Mouse (Mus musculus): Measurements from ENCODE around the gene Nbea.

Nbea gene

DNA sequence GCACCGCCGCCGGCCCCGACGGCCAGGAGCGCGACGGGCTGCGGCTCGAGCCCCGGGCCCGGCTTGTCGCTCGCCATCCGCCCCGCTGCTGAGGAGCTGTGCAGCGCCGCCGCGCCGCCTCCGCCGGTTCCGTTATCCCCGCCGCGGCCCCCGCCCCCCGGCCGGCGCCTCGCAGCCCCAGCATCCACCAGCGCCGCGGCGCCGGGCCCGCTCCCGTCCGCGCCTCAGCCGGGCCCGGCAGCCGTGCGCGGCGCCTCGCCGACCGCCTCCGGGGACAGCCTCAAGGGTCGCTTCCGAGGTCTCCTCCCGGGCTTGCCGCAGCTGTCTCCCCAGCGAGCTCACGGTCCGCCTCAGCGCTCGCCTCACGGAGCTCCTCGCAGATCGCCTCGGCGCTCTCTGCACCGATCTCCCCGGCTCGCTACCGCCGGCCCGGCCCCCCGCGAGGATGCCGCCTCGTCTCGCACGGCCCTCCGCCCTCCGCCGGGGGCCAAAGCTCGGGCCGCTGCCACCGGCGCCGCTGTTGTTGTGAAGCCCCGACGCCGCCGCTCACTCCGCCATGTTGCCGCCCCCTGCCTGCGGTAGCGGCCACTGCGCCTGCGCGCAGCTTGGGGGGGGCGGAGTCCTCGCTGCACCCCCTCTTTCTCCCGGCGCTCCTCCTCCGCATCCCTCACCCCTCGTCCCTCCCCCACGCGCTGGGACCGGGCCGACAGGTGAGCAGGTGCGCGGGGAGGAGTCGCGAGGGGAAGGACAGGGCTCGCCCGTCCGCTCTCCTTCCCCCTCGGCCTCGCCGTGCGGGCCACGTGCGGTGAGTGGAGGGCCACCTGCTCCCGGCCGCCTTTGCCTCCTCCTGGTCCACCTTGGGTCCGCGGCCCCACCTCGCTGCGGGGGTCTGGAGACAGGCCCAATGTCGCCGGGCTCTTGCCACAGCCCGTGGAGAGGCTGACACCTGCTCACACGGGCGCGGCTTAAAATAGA lies at the start of gene Nbea:
Gene Nbea (minus strand): TSS at position 543 of the 975 bp plus-strand sequence.
- peak; percentile 72 for DNase-seq (ENCODE audit: low spot score)

DNA sequence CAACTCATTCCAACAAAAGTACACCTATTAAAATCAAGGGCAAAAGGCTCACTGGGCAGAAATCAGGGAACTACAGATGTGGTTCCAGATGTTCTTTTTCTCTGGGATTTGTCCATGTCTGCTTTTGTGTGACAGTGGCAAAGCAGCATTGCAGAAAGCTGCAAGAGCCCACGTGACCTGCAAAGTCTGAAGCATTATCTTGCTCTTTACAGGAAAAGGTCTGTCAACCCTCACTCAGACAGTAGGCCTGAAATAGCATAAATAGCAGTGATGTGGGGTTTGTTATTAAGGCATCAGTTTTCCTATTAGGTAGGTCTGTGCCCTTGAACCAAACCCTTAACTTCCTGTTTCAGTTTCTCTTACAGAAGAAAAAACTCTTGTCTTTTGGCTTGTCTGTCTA lies 45.8 kb upstream of the Nbea start:
- no peak for DNase-seq (ENCODE audit: low spot score)

GRCm38 (mm10) chr3:56215989-56216388 lies 32.5 kb upstream of the Nbea start:
- no peak for DNase-seq (ENCODE audit: low spot score)

GRCm38 (mm10) chr3:56203968-56204367 lies 20.5 kb upstream of the Nbea start:
- no peak for DNase-seq (ENCODE audit: low spot score)

- DNase-seq (ENCODE audit: low spot score): no peak
Observed at GRCm38 (mm10) chr3:56188238-56188637, 4.7 kb upstream of the Nbea start.

GRCm38 (mm10) chr3:56187131-56187779 lies 3.8 kb upstream of the Nbea start:
- no peak for DNase-seq (ENCODE audit: low spot score)

DNA sequence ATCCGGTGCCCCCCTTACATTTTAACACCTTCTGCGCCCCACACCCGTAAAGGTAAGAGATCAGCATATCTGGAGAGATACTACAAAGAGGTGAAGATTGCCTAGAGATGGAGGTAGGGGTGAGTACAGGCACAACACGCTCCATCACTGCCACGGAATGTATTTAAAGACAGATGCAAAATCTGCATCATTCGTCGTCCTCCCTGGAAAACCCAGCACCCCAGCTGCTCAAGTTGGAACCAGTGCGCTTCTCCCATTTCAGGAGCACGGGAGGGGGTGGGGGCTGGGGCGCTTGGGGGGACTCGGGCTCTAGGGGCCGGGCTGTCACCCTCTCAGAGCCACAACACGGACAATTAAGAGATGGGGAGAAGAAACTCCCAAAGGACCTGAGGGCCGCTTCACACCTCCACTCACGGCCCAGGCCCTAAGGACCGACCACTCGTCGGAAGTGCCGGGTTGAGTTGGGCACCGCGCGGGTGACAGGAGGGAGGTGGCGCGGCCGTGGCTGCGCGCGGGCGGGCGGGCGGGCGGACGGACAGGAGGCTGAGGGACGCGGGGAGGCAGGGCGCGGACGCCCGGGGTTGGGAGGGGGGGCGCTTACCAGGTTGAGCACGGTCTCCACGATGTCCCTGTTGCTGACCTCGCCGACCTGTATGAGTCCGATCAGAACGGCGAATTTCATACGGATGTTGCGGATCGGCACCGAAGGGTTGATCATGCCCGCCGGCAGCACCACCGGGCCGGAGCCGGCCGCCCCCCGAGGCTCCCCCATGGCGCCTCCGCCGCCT lies 936 bp downstream of the Nbea start:
- DNase-seq (ENCODE audit: low spot score): peak; percentile 6

DNA sequence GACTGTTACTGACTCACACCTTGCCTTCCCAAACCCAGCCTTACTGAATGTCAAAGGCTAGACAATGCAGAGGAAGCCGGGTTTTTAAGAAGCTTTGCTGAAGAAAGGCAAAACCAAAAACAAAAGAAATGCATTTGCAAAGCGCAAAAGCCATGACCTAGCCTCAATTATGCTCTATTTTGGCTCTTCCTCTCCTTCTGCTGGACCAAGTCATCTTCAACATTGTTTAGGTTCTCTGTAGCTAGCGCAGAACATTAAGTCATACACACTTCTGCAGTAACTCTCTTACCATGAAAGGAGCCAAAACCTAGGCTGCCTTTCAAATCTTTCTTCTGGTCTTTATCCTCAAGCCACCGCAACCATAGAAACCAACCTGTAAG lies 1.5 kb downstream of the Nbea start:
- DNase-seq (ENCODE audit: low spot score): no peak

DNA sequence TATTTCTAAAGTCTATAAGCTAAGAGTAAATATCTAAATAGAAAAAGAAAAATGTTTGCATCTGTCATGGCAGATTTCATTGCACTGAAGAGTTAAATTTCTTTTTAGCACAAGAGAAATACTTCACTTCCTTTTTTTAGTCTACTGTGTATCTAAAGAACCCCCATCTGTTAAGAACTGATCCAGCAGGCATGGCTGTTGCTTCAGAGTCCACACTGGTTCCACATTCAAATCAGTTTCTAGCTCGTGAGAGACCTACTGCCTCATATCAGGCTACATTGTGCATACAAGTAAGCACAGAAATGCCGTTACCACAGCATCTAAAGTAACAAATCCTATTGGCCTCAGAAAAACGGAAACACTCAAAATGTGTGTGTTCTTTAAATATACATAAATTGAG lies 2.5 kb downstream of the Nbea start:
- no peak for DNase-seq (ENCODE audit: low spot score)

DNA sequence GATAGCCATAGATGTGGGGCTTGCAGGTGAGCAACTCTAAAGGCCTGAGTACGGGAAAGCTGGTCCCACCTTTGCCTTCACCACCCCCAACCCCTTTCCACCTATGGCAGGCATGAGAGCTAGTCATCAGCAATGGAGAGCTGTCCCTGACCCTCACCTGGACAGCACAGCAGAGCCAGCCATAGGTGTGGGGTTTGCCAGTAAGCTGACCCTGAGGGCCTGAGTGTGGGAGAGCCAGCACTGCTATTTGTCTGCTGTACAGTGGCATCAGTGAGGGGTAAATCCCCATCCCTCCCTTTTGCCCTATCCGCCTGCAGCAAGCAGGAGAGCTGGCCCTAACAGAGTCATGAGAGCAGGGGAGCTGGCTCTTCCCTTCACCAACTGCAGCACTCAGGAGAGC lies 25.6 kb downstream of the Nbea start:
- no peak for DNase-seq (ENCODE audit: low spot score)

DNA sequence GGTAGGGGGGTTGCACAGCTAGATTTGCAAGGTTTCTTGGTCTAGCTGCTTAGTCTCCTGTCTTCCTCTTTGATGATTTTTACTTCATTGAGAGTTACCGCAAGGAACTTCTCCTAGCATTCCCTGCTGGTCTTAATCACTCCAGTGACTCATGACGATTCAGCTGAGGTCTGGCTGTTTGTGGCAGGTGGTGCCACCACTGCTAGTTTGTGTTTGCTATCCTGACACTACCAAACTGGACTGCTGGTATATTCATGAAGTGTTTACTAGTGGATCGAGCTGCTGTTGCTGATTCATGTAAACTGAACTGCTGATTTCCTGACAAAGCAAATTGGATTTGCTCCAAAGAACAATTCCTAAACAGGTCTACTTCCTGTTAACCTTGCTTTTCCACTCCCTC lies 56.8 kb downstream of the Nbea start:
- DNase-seq (ENCODE audit: low spot score): no peak

DNA sequence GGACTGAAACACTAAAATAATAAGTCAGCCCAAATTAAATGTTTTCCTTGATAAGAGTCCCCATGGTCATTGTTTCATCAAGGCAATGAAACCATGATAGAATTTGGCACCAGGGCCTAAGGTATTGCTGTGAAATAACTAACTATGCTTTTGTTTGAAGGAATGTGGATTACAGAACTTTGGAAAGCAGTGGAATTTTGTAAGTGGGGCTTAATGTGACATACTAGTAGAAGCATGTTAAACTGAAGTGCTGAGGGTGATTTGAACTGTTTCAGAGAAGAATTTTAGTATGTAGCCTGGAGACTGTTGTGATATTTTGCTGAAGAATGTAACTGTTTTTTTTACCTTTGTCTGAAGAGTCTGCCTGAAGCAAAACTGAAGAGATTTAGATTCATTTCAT lies 66.9 kb downstream of the Nbea start:
- no peak for DNase-seq (ENCODE audit: low spot score)

GRCm38 (mm10) chr3:56108101-56108500 lies 75.4 kb downstream of the Nbea start:
- DNase-seq (ENCODE audit: low spot score): no peak

GRCm38 (mm10) chr3:56097105-56097504 lies 86.4 kb downstream of the Nbea start:
- no peak for DNase-seq (ENCODE audit: low spot score)

GRCm38 (mm10) chr3:56079015-56079612 lies 104.4 kb downstream of the Nbea start:
- DNase-seq (ENCODE audit: low spot score): no peak

GRCm38 (mm10) chr3:56067849-56068248 lies 115.7 kb downstream of the Nbea start:
- no peak for DNase-seq (ENCODE audit: low spot score)

DNA sequence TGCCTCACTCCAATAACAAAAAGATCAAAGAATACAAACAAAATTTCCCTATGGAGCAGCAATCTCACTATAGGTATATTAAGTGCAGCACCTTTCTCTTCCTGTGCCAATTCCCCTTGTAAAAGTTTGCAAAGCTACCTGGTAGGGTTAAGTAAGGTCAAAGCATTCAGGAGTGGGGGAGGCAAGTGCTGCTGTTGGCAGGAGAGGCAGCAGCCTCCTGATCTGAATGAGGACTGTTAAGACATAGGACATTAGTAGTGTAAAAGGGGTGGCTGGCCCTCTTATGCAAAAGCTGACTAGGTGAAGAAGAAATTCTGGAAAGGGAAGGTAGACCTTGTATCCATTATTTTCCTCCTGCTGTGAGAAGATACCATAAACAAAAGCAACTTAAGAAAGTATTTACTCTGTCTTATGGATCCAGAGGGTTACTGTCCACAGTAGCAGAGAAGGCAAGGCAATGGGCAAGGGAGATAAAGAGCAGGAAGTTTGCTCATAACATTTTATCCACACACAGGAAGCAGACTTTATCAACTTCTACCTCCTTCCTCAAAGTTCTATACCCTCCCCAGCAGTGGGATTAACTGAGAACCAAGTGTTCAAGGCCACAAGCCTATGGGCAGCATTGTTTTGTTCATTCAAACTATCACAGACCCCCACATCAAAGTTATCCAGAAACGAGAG lies 117.0 kb downstream of the Nbea start:
- DNase-seq (ENCODE audit: low spot score): no peak

GRCm38 (mm10) chr3:56065234-56065633 lies 118.3 kb downstream of the Nbea start:
- DNase-seq (ENCODE audit: low spot score): no peak

GRCm38 (mm10) chr3:56045659-56046336 lies 137.7 kb downstream of the Nbea start:
- no peak for DNase-seq (ENCODE audit: low spot score)

- DNase-seq (ENCODE audit: low spot score): no peak
Observed at GRCm38 (mm10) chr3:56043091-56043490, 140.4 kb downstream of the Nbea start.

- DNase-seq (ENCODE audit: low spot score): no peak
Observed at GRCm38 (mm10) chr3:56039494-56039893, 144.0 kb downstream of the Nbea start.

Measured in yolk sac, embryonic 10.5 days (tissue).